In genomic region chr19:45154059-45154386, GRCm38 (mm10) we compare ENCODE assay signal across 12 mouse cellular contexts. TPM values are rescaled to one million over a fixed set of nuclear protein-coding genes. Genes with fewer than 3 reads are reported as not detected.
DNase-seq lines count a peak whose midpoint lies in the region; ATAC-seq and TF ChIP-seq lines count a peak whose summit lies in the region.
"Had no signal": no experiment of that assay in that cellular context is flagged by ENCODE, and none has a peak within 500 bp of the region (broad histone marks: within the 10 kb centered on the region; RNA-seq: fewer than 3 reads in every experiment).

No protein-coding gene starts in this region.

- peaks cover 95% of the 10 kb centered on the region for H3K27me3 ChIP-seq in heart, embryonic 16.5 days (ENCODE audit: control insufficient read depth, insufficient read depth, low read length)
- H3K27me3 ChIP-seq in limb, embryonic 10.5 days (ENCODE audit: low read depth, poor library complexity, severe bottlenecking): peaks cover 100% of the 10 kb centered on the region
- H3K27me3 ChIP-seq in stomach, postnatal 0 days (ENCODE audit: control insufficient read depth, insufficient read depth, low read length): peaks cover 41% of the 10 kb centered on the region
- peaks cover 96% of the 10 kb centered on the region for H3K27me3 ChIP-seq in forebrain, embryonic 15.5 days

- intact Hi-C loops in heart, postnatal 10 days (cut with DNase I): no loop called here

- no peaks in the 10 kb centered on the region for H3K36me3 ChIP-seq in heart, embryonic 16.5 days (ENCODE audit: control insufficient read depth, insufficient read depth)
- no peaks in the 10 kb centered on the region for H3K36me3 ChIP-seq in limb, embryonic 10.5 days
- no peaks in the 10 kb centered on the region for H3K36me3 ChIP-seq in stomach, postnatal 0 days (ENCODE audit: control insufficient read depth, insufficient read depth, low read length)
- no peaks in the 10 kb centered on the region for H3K36me3 ChIP-seq in forebrain, embryonic 15.5 days
- H3K36me3 ChIP-seq: liver, embryonic 13.5 days had no signal

- H3K4me3 ChIP-seq in heart, embryonic 16.5 days (ENCODE audit: low read length): peak overlapping the region; percentile 30
- peak overlapping the region; percentile 25 for H3K4me3 ChIP-seq in limb, embryonic 10.5 days
- peak overlapping the region; percentile 10; the same call in 1 of the 2 replicates for H3K4me3 ChIP-seq in stomach, postnatal 0 days (ENCODE audit: low read depth, low read length)
- no peak overlapping the region for H3K4me3 ChIP-seq in forebrain, embryonic 15.5 days
- H3K4me3 ChIP-seq: liver, embryonic 13.5 days had no signal

- H3K9me3 ChIP-seq in heart, embryonic 16.5 days (replicated peaks; ENCODE audit: control insufficient read depth, low read length): no peaks in the 10 kb centered on the region
- no peaks in the 10 kb centered on the region for H3K9me3 ChIP-seq in limb, embryonic 10.5 days (replicated peaks)
- no peaks in the 10 kb centered on the region for H3K9me3 ChIP-seq in stomach, postnatal 0 days (ENCODE audit: control insufficient read depth, low read length)
- H3K9me3 ChIP-seq in forebrain, embryonic 15.5 days: no peaks in the 10 kb centered on the region
- H3K9me3 ChIP-seq: liver, embryonic 13.5 days had no signal

- DNase-seq in heart, postnatal 10 days: no peak
- DNase-seq in thymus, postnatal 4 days: peak; percentile 23
- DNase-seq in thymus, postnatal 14 days: no peak
- no peak for DNase-seq in limb, embryonic 10.5 days (ENCODE audit: low spot score)
- DNase-seq in stomach, postnatal 0 days (ENCODE audit: low spot score): no peak
- no peak for DNase-seq in cerebellum, adult 9-11 months
- DNase-seq: gastrocnemius, postnatal 14 days; liver, embryonic 13.5 days had no signal

- ATAC-seq in heart, embryonic 16.5 days (replicated peaks; ENCODE audit: extremely low read depth, insufficient read depth, low FRiP score): no peak
- no peak for ATAC-seq in stomach, postnatal 0 days (ENCODE audit: low FRiP score, low TSS enrichment)
- ATAC-seq in forebrain, embryonic 15.5 days (replicated peaks): no peak

- WGBS in heart, embryonic 16.5 days: 1% methylated on average over 24 of the region's 24 CpGs
- under 1% methylated on average over 20 of the region's 24 CpGs for WGBS in limb, embryonic 10.5 days
- WGBS in stomach, postnatal 0 days: 1% methylated on average over 23 of the region's 24 CpGs
- under 1% methylated on average over 22 of the region's 24 CpGs for WGBS in forebrain, embryonic 15.5 days

- TF ChIP-seq CTCF in stomach, postnatal 0 days (IDR thresholded peaks at IDR 0.05; ENCODE audit: low read depth): no peak

- peak overlapping the region; percentile 38 for H3K4me2 ChIP-seq in heart, embryonic 16.5 days (ENCODE audit: low read depth, low read length)
- no peak overlapping the region for H3K4me2 ChIP-seq in stomach, postnatal 0 days (replicated peaks; ENCODE audit: low read depth)
- no peak overlapping the region for H3K4me2 ChIP-seq in forebrain, embryonic 15.5 days (replicated peaks)
- H3K4me2 ChIP-seq: liver, embryonic 13.5 days had no signal

- H3K27ac ChIP-seq in heart, embryonic 16.5 days (ENCODE audit: low read length): no peak overlapping the region
- H3K27ac ChIP-seq in limb, embryonic 10.5 days: no peak overlapping the region
- H3K27ac ChIP-seq in stomach, postnatal 0 days (replicated peaks): no peak overlapping the region
- H3K27ac ChIP-seq in forebrain, embryonic 15.5 days (replicated peaks): no peak overlapping the region
- H3K27ac ChIP-seq: liver, embryonic 13.5 days had no signal

- H3K4me1 ChIP-seq in heart, embryonic 16.5 days (ENCODE audit: control insufficient read depth, insufficient read depth, low read length): peaks cover 10% of the 10 kb centered on the region
- H3K4me1 ChIP-seq in limb, embryonic 10.5 days: peaks cover 47% of the 10 kb centered on the region
- no peaks in the 10 kb centered on the region; the same call in 1 of the 2 replicates for H3K4me1 ChIP-seq in stomach, postnatal 0 days (replicated peaks; ENCODE audit: control insufficient read depth, insufficient read depth)
- peaks cover 12% of the 10 kb centered on the region for H3K4me1 ChIP-seq in forebrain, embryonic 15.5 days

- peak overlapping the region; percentile 38 for H3K9ac ChIP-seq in heart, embryonic 16.5 days (ENCODE audit: low read length)
- no peak overlapping the region for H3K9ac ChIP-seq in stomach, postnatal 0 days (ENCODE audit: low read length)
- no peak overlapping the region for H3K9ac ChIP-seq in forebrain, embryonic 15.5 days (replicated peaks)
- H3K9ac ChIP-seq: liver, embryonic 13.5 days had no signal

- TF ChIP-seq EP300 in stomach, postnatal 0 days (optimal IDR thresholded peaks at IDR 0.05): no peak

RNA-seq across cellular contexts. Expression of gene Tlx1, which starts 3.5 kb away (rescaled TPM):
- polyA plus RNA-seq in heart, embryonic 16.5 days (2015; fragmentation: Nextera tagmentation; extraction: Ambion mirVana): 0.28 and 0.87 TPM in 2 replicates
- total RNA-seq in heart, postnatal 10 days (2021): under 1 TPM; 0.27 to 0.48 TPM
- 0.15 and 0.36 TPM in 2 replicates for polyA plus RNA-seq in limb, embryonic 10.5 days (2016; fragmentation: Nextera tagmentation; extraction: Ambion mirVana)
- not detected in 2 replicates for polyA plus RNA-seq in stomach, postnatal 0 days (2015; fragmentation: Nextera tagmentation; extraction: Ambion mirVana)
- polyA plus RNA-seq in forebrain, embryonic 15.5 days (2015; fragmentation: Nextera tagmentation; extraction: Ambion mirVana): not detected in 2 replicates
- total RNA-seq: gastrocnemius, postnatal 14 days; layer of hippocampus, postnatal 25 days had no signal
- polyA plus RNA-seq: kidney, embryonic 16.5 days; liver, embryonic 13.5 days had no signal
